Mouse (Mus musculus): ENCODE measurements around the gene Bcl2l13. TPM values are rescaled to one million over a fixed set of nuclear protein-coding genes. Genes with fewer than 3 reads are reported as not detected.
A peak's percentile ranks its signal among the peaks of the same experiment; 100 is the strongest.

The Bcl2l13 gene
- polyA plus RNA-seq, 1 experiment from 2014 or later = 26.2 TPM

DNA sequence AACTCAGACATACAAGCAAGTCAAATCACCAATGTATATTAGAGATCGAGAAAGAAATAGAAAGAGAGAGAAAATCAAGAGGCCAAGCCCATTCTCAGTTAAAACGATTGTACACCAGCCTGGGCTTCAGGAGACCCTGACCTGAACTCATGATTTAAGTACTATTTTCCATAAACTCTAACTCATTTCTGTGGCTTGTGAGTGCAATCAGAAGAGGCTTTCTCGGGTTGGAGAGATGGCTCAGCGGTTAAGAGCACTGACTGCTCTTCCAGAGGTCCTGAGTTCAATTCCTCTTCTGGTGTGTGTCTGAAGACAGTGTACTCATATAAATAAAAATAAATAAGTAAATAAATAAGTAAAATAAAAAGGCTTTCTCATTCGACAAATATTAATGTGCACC is 14.3 kb upstream of the Bcl2l13 start:
- DNase-seq (ENCODE audit: low spot score) (no peak), ATAC-seq (ENCODE audit: low read depth) (no peak)
- H3K36me3 ChIP-seq (ENCODE audit: control insufficient read depth, insufficient read depth, low read length) = peaks cover 19% of the 10 kb centered on the region
- no peaks in the 10 kb centered on the region for H3K9me3 ChIP-seq (ENCODE audit: control insufficient read depth, low read length)
- H3K4me1 ChIP-seq (ENCODE audit: control insufficient read depth, insufficient read depth, low read length) = peaks cover 10% of the 10 kb centered on the region
- H3K9ac ChIP-seq (ENCODE audit: low read depth, low read length) = peak overlapping the region; percentile 84
- 49% methylated on average over 5 of the region's 5 CpGs for WGBS
- peak overlapping the region; percentile 69 for H3K4me2 ChIP-seq (ENCODE audit: low read depth, low read length)
- no peaks in the 10 kb centered on the region for H3K27me3 ChIP-seq (replicated peaks; ENCODE audit: control insufficient read depth, insufficient read depth, low read length)
- no peak overlapping the region; the same call in 1 of the 2 replicates for H3K27ac ChIP-seq (replicated peaks; ENCODE audit: low read depth, low read length)
- peak overlapping the region; percentile 96 for H3K4me3 ChIP-seq (ENCODE audit: low read depth, low read length)

DNA sequence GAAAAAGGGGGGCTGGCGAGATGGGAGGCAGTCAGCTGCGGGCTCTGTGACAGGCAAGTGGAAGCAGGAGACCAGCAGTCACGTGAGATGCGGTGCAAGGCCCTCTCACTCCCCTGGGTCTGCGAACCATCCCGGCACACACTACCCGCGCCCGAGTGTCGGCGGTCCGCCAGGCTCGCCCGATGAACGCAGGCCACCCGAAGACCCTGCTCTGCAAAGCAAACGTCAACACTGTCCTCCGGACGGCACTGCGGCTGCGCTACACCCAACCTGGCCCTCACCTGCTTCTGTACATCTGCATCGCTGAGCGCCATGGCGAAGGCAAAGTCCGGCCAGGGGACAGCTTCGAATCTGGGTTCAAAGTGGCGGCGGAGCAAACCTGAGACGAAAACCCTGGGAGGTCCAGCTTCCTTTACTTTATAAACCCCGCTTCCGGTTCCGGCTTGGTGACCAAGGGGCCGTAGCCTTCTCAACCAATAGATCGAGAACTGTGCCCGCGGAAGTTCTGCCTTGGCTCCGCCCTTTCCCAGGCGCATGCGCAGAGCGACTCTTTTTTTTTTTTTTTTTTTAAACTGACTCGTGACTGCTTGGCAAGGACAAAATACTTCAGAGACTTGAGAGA is 13.6 kb upstream of the Bcl2l13 start, which contains the start of gene Atp6v1e1:
Gene Atp6v1e1, minus strand, starts transcription at position 487 of the 622 bp plus-strand sequence.
- Histone ChIP-seq H3K27ac (replicated peaks; ENCODE audit: low read depth, low read length) (peak within 1 kb of the TSS; percentile 89), H3K4me1 (ENCODE audit: control insufficient read depth, insufficient read depth, low read length) (peaks cover 10% of the 10 kb centered on the region), H3K9ac (ENCODE audit: low read depth, low read length) (peak within 1 kb of the TSS; percentile 84), H3K9me3 (ENCODE audit: control insufficient read depth, low read length) (no peaks in the 10 kb centered on the region), H3K27me3 (replicated peaks; ENCODE audit: control insufficient read depth, insufficient read depth, low read length) (no peaks in the 10 kb centered on the region), H3K36me3 (ENCODE audit: control insufficient read depth, insufficient read depth, low read length) (peaks cover 15% of the 10 kb centered on the region), H3K4me2 (ENCODE audit: low read depth, low read length) (peak within 1 kb of the TSS; percentile 69), H3K4me3 (ENCODE audit: low read depth, low read length) (peak within 1 kb of the TSS; percentile 96)
- peak; percentile 98 for DNase-seq (ENCODE audit: low spot score)
- peak; percentile 97 for ATAC-seq (ENCODE audit: low read depth)
- WGBS = under 1% methylated on average over 31 of the region's 41 CpGs

DNA sequence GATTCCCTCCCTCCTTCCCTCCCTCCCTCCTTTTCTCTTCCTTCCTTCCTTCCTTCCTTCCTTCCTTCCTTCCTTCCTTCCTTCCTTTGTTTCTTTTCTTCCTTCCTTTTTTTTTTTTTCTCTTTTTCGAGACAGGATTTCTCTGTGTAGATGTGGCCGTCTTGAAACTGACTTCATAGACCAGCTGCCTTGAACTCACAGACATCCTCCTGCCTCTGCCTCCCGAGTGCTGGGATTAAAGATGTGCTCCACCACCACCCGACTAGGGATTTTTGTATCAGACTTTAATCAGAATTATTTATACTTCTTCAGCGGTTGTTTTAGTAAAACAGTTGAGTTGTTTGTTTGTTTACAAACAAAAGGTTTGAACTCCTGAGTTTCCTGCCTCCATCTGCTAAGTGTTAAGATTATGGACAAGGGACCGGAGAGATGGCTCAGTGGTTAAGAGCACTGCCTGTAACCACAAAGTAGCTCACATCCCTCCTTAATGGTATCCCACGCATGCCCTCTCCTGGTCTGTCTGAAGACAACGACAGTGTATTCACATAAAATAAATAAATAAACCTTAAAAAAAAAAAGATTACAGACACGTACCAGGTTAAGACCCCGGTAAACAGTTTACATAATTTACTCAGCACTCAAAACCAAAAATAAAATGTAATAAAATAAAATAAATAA is 12.9 kb upstream of the Bcl2l13 start:
- no peaks in the 10 kb centered on the region for H3K27me3 ChIP-seq (replicated peaks; ENCODE audit: control insufficient read depth, insufficient read depth, low read length)
- peak overlapping the region; percentile 96 for H3K4me3 ChIP-seq (ENCODE audit: low read depth, low read length)
- H3K4me1 ChIP-seq (ENCODE audit: control insufficient read depth, insufficient read depth, low read length) = peaks cover 10% of the 10 kb centered on the region
- no peak overlapping the region for H3K9ac ChIP-seq (ENCODE audit: low read depth, low read length)
- WGBS = 67% methylated on average over 10 of the region's 10 CpGs
- H3K27ac ChIP-seq (replicated peaks; ENCODE audit: low read depth, low read length) = peak overlapping the region; percentile 89; the same call in 1 of the 2 replicates
- DNase-seq (ENCODE audit: low spot score) (peak; percentile 10), ATAC-seq (ENCODE audit: low read depth) (peak; percentile 35; the same call in 1 of the 2 replicates)
- H3K9me3 ChIP-seq (ENCODE audit: control insufficient read depth, low read length) = no peaks in the 10 kb centered on the region
- H3K4me2 ChIP-seq (ENCODE audit: low read depth, low read length) = peak overlapping the region; percentile 44
- peaks cover 8% of the 10 kb centered on the region for H3K36me3 ChIP-seq (ENCODE audit: control insufficient read depth, insufficient read depth, low read length)

DNA sequence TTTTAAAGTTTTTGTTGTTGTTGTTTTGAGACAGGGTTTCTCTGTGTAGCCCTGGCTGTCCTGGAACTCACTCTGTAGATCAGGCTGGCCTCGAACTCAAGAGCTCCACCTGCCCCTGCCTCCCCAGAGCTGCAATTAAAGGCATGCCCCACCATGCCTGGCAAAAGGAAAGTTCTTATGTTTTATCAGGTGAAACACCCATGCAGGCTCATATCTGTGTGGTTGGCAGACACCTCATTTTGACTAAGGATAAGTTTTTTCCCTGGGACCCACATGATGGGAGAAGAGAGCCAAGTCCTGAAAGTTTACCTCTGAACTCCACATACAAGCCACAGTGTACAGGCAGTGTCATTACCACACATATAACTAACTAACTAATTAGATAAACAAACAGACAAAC is 6.0 kb upstream of the Bcl2l13 start:
- Histone ChIP-seq H3K4me1 (ENCODE audit: control insufficient read depth, insufficient read depth, low read length) (no peaks in the 10 kb centered on the region), H3K4me2 (ENCODE audit: low read depth, low read length) (no peak overlapping the region), H3K9ac (ENCODE audit: low read depth, low read length) (no peak overlapping the region), H3K27ac (replicated peaks; ENCODE audit: low read depth, low read length) (no peak overlapping the region), H3K4me3 (ENCODE audit: low read depth, low read length) (no peak overlapping the region), H3K27me3 (replicated peaks; ENCODE audit: control insufficient read depth, insufficient read depth, low read length) (0 out of 2 replicates have a peak, but pooled peaks cover 3% of the 10 kb centered on the region), H3K9me3 (ENCODE audit: control insufficient read depth, low read length) (no peaks in the 10 kb centered on the region), H3K36me3 (ENCODE audit: control insufficient read depth, insufficient read depth, low read length) (no peaks in the 10 kb centered on the region)
- ATAC-seq (ENCODE audit: low read depth) (no peak), DNase-seq (ENCODE audit: low spot score) (no peak)
- WGBS = 52% methylated on average over 1 of the region's 1 CpGs

DNA sequence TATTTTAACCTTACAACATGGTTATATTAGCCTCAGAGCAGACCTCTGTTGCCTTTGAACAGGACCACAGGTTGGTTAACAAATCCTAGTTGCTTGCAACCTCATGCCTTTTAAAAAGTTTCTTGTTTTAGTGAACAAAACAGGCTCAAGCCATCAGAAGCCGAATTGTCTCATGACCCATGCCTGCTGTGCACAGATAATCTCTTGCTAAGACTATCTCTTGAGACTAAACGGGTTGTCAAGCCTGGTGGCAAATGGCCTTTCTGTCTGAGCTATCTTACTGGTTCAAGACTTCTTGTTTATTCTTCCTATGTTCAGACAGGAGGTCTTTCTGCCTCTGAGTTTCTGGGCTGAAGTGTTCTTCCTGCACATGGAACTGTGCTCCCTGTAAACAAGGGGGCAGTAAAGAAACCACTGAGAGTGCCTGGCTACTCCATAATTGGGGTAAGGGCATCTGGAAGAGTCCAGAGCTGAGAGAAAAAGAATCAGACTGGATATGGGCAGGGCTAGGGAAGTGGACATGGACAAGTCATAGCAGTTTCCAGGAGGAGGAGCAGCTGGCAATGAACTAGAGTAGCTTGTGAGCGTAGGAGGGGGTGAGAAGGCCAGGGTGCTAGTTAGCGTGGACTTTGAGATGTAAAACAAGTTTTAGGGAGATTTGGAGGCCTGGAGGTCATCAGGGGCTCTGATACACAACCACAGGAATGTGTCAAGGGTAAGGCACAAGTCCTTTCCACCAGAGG is 5.0 kb upstream of the Bcl2l13 start:
- Histone ChIP-seq H3K27ac (replicated peaks; ENCODE audit: low read depth, low read length) (no peak overlapping the region), H3K9me3 (ENCODE audit: control insufficient read depth, low read length) (no peaks in the 10 kb centered on the region), H3K9ac (ENCODE audit: low read depth, low read length) (no peak overlapping the region), H3K36me3 (ENCODE audit: control insufficient read depth, insufficient read depth, low read length) (no peaks in the 10 kb centered on the region), H3K4me2 (ENCODE audit: low read depth, low read length) (no peak overlapping the region), H3K4me1 (ENCODE audit: control insufficient read depth, insufficient read depth, low read length) (no peaks in the 10 kb centered on the region), H3K27me3 (replicated peaks; ENCODE audit: control insufficient read depth, insufficient read depth, low read length) (0 out of 2 replicates have a peak, but pooled peaks cover 3% of the 10 kb centered on the region), H3K4me3 (ENCODE audit: low read depth, low read length) (no peak overlapping the region)
- 64% methylated on average over 4 of the region's 4 CpGs for WGBS
- DNase-seq (ENCODE audit: low spot score) = no peak
- ATAC-seq (ENCODE audit: low read depth) = no peak

DNA sequence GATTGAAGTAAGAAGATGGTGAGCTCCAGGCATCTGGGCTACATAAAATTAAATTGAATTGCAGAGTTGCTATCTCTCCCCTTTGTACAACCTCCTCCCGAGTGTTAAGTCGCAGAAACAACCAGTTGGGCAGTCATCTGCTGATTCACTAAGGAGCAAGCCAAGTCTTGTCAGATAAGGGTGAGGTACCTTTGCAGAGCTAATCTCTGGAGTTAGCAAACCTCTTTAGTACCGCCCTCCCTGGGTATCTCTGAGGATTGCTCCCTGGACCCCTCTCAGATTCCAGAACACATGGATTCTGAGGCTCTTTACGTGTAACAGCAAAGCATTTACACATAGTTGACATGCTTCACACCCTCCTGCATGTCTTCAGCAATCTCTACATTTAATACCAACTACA is 3.9 kb upstream of the Bcl2l13 start:
- Histone ChIP-seq H3K9ac (ENCODE audit: low read depth, low read length) (no peak overlapping the region), H3K4me3 (ENCODE audit: low read depth, low read length) (no peak overlapping the region), H3K27ac (replicated peaks; ENCODE audit: low read depth, low read length) (no peak overlapping the region), H3K9me3 (ENCODE audit: control insufficient read depth, low read length) (no peaks in the 10 kb centered on the region), H3K27me3 (replicated peaks; ENCODE audit: control insufficient read depth, insufficient read depth, low read length) (0 out of 2 replicates have a peak, but pooled peaks cover 3% of the 10 kb centered on the region), H3K4me2 (ENCODE audit: low read depth, low read length) (no peak overlapping the region), H3K36me3 (ENCODE audit: control insufficient read depth, insufficient read depth, low read length) (no peaks in the 10 kb centered on the region), H3K4me1 (ENCODE audit: control insufficient read depth, insufficient read depth, low read length) (0 out of 2 replicates have a peak, but pooled peaks cover 2% of the 10 kb centered on the region)
- ATAC-seq (ENCODE audit: low read depth) (no peak), DNase-seq (ENCODE audit: low spot score) (no peak)
- 69% methylated on average over 4 of the region's 4 CpGs for WGBS

DNA sequence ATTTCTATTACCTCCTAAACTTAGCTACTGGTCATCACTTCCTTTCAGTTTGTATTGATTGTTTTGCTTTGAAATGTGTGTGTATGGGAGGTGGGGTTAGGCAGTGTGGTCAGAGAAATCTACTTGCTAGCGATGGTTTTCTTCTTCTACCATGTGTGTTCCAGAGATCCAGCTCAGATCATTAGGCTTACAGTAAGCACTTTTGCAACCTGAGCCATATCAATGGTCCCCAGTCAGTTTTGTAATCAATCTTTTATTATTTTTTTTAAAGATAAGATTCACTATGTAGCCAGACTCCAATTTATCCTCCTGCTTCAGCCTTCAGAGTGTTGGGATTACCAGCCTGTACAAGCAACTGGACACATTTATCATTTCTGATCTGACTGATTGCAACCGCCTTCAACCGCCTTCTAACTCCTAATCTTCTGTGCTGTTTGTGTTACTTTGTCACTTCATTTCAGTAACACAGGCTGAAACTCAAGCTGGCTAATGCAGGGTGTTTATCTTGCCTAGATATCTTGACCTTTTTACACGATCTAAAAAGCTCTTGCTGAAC is 1.2 kb upstream of the Bcl2l13 start:
- Histone ChIP-seq H3K36me3 (ENCODE audit: control insufficient read depth, insufficient read depth, low read length) (peaks cover 6% of the 10 kb centered on the region; the same call in 1 of the 2 replicates), H3K9me3 (ENCODE audit: control insufficient read depth, low read length) (no peaks in the 10 kb centered on the region), H3K27ac (replicated peaks; ENCODE audit: low read depth, low read length) (no peak overlapping the region), H3K4me2 (ENCODE audit: low read depth, low read length) (no peak overlapping the region), H3K9ac (ENCODE audit: low read depth, low read length) (no peak overlapping the region), H3K4me3 (ENCODE audit: low read depth, low read length) (no peak overlapping the region), H3K4me1 (ENCODE audit: control insufficient read depth, insufficient read depth, low read length) (0 out of 2 replicates have a peak, but pooled peaks cover 5% of the 10 kb centered on the region), H3K27me3 (replicated peaks; ENCODE audit: control insufficient read depth, insufficient read depth, low read length) (no peaks in the 10 kb centered on the region)
- no peak for DNase-seq (ENCODE audit: low spot score)
- ATAC-seq (ENCODE audit: low read depth) = no peak
- WGBS = 87% methylated on average over 4 of the region's 4 CpGs

All from embryonic facial prominence, embryonic 14.5 days (tissue).